Mouse (Mus musculus): ENCODE data around the gene Qrich2.

Qrich2 gene

DNA sequence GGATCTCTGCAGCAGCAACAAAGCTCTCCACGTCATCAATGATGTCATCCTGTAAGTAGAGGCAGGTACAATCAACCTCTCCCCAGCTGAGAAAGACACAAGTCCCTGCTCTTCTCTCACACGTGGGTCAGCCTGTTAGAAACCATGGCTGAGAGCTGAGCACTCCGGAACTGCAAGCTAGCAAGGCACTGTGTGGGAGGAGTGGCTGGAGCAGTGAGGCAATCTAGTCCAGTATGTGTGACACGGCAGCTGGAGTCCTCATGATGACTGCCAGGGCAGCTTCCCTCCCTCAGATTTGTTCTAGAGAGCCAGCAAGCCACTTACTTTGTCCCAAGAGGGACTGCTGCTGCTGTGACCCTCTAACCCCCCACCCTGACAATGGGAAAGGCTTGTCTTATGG, 6.2 kb upstream of the Qrich2 start:
- TF ChIP-seq GATA4 (IDR thresholded peaks at IDR 0.05; ENCODE audit: insufficient replicate concordance, low read length) = no peak

DNA sequence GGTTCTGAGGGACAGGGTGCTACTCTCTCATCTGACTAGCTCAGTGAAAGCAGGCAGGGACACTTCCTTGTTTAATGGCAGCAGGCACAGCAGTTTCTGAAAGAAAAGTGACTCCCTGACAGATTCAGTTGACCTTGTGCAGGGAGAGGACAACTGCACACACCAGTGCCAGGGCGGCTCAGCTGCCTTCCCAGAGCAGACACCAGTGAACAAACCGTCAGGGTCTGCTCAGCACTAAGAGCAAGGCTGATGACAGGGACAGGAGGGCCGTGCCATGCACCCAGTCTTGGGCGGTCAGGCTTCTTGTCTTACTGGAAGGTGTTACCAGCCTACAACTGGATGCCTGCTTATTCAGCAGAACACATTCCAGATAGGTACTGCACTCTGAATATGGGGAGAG, 4.9 kb upstream of the Qrich2 start:
- no peak for TF ChIP-seq GATA4 (IDR thresholded peaks at IDR 0.05; ENCODE audit: insufficient replicate concordance, low read length)

DNA sequence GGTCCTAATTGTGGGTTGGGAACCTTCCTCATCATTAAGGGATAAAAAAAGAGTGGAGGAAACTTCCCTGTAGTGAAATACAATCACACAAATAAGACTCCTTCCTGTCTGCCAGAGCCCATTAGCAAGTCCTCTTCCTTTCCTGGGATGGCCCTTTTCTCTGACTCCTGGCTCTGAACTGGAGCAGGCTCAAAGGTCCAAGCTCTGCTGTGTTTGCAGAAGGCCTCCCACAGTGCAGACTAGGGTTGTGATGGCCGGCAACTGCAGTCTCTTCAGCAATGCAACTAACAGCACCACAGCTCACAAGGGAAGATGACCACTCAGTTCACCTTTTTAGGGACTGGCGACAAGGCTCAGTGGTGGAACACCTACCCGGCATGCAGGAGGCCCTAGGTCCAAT, 4.2 kb upstream of the Qrich2 start:
- TF ChIP-seq GATA4 (IDR thresholded peaks at IDR 0.05; ENCODE audit: insufficient replicate concordance, low read length) = no peak

DNA sequence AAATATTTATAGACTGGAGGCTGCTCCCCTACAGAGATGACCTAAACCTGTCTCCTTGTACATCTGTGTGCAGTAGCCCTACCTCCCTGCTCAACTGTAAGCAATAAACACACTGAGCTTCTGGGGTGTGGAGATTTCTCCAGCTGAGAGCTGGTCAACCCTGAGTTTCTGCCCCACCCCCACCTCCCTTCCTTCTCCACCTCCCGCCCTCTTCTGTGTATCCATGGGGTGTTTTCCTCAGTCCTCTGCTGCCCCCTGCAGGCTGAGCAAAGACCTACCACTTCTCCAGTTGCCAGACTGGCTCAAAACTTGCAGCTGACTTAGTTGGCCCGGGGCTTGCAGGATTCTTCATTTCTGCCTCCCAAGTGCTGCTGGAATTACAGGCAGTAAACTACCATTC, 2.2 kb downstream of the Qrich2 start:
- no peak for TF ChIP-seq GATA4 (IDR thresholded peaks at IDR 0.05; ENCODE audit: insufficient replicate concordance, low read length)

GRCm38 (mm10) chr11:116463338-116463737, 2.7 kb downstream of the Qrich2 start:
- TF ChIP-seq GATA4 (IDR thresholded peaks at IDR 0.05; ENCODE audit: insufficient replicate concordance, low read length) = no peak

DNA sequence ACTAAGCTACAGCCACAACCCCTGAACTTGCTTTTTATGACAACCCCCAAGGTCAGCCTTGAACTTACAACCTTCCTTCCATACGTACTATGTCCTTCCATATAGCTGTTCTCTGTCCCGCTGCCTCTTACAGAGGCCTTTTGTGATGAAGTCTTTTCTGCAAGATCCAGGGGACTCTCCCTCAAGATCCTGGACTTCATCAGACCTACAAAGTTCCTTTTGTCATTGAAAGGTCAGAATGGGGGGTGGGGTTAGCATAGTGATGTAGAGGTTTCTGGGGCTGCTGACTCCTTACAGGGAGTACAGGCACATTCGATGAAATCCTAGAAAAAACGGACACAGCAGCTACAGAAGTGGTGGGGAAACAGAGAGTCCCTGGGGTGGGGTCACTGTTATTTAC, 6.3 kb downstream of the Qrich2 start:
- no peak for TF ChIP-seq GATA4 (IDR thresholded peaks at IDR 0.05; ENCODE audit: insufficient replicate concordance, low read length)

DNA sequence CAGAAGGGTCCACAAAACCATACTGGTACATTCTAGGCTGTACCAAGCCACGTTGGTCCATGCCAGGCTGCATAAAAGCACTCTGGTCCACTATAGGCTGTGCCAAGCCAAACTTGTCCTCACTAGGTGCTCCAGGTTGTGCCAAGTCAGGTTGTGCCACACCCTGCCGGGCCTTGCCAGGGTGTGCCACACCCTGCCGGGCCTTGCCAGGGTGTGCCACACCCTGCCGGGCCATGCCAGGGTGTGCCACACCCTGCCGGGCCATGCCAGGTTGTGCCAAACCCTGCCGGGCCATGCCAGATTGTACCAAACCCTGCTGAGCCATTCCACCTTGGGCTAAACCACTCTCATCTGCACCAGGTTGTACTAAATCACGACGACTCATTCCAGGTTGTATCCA, 9.8 kb downstream of the Qrich2 start:
- TF ChIP-seq GATA4 (IDR thresholded peaks at IDR 0.05; ENCODE audit: insufficient replicate concordance, low read length) = no peak

GRCm38 (mm10) chr11:116453889-116454288, 12.2 kb downstream of the Qrich2 start:
- no peak for TF ChIP-seq GATA4 (IDR thresholded peaks at IDR 0.05; ENCODE audit: insufficient replicate concordance, low read length)

GRCm38 (mm10) chr11:116449341-116449740, 16.7 kb downstream of the Qrich2 start:
- TF ChIP-seq GATA4 (IDR thresholded peaks at IDR 0.05; ENCODE audit: insufficient replicate concordance, low read length) = no peak

- no peak for TF ChIP-seq GATA4 (IDR thresholded peaks at IDR 0.05; ENCODE audit: insufficient replicate concordance, low read length)
Measured at GRCm38 (mm10) chr11:116447822-116448221, 18.2 kb downstream of the Qrich2 start.

DNA sequence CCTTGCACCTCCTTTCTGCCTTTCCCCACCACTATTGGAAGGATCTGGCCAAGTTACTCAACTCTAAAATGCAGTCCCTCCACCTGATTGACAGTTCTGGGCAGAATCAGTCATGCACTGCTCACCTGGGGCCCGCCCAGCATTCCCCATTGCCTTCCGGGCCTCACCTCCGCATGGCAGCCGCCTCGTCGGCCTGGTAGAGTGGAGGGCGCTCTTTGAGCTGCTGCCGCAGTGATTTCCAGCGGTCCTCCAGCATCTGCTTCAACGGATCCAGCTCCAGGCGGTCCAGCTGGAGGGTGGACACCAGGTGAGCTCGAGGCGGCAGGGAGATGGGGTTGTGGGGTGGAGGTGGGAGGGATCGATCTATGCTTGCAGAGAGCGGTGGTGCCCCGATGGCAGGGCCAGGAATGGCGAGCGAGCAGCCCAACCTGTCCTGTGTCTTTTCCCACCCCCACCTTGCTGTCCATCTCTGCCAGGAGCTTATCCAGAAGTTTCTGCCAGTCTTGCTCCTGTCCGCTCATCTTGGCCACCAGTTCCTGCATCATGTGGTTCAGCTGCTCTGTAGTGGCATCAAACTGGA, 19.6 kb downstream of the Qrich2 start:
- no peak for TF ChIP-seq GATA4 (IDR thresholded peaks at IDR 0.05; ENCODE audit: insufficient replicate concordance, low read length)

- no peak for TF ChIP-seq GATA4 (IDR thresholded peaks at IDR 0.05; ENCODE audit: insufficient replicate concordance, low read length)
Measured at GRCm38 (mm10) chr11:116445596-116446307, 20.3 kb downstream of the Qrich2 start.

- TF ChIP-seq GATA4 (IDR thresholded peaks at IDR 0.05; ENCODE audit: insufficient replicate concordance, low read length) = no peak
Measured at GRCm38 (mm10) chr11:116443935-116444334, 22.1 kb downstream of the Qrich2 start.

DNA sequence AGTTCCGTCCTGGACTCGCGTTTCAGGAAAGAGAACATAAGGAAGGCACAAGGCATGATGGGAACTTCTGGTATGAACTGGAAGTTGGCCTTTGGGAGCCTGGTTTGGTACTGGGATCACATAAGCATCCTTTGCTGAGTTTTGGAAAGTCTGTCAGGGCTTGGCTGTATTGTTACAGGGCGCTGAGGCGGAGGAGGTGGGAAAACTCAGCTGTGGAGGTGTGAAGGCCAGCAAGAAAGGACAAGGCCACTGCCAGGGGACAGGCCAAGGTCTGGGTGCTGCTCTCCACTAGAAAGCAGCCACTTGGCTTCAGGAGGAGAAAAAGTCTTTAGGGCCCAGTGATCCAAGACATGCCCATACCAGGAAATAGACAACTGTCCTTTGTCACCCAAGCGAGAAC, 22.7 kb downstream of the Qrich2 start:
- no peak for TF ChIP-seq GATA4 (IDR thresholded peaks at IDR 0.05; ENCODE audit: insufficient replicate concordance, low read length)

GRCm38 (mm10) chr11:116442867-116443177, 23.2 kb downstream of the Qrich2 start:
- no peak for TF ChIP-seq GATA4 (IDR thresholded peaks at IDR 0.05; ENCODE audit: insufficient replicate concordance, low read length)

GRCm38 (mm10) chr11:116442129-116442866, 23.7 kb downstream of the Qrich2 start:
- no peak for TF ChIP-seq GATA4 (IDR thresholded peaks at IDR 0.05; ENCODE audit: insufficient replicate concordance, low read length)
